Mouse (Mus musculus): ENCODE measurements around the gene Klhl30.

DNA sequence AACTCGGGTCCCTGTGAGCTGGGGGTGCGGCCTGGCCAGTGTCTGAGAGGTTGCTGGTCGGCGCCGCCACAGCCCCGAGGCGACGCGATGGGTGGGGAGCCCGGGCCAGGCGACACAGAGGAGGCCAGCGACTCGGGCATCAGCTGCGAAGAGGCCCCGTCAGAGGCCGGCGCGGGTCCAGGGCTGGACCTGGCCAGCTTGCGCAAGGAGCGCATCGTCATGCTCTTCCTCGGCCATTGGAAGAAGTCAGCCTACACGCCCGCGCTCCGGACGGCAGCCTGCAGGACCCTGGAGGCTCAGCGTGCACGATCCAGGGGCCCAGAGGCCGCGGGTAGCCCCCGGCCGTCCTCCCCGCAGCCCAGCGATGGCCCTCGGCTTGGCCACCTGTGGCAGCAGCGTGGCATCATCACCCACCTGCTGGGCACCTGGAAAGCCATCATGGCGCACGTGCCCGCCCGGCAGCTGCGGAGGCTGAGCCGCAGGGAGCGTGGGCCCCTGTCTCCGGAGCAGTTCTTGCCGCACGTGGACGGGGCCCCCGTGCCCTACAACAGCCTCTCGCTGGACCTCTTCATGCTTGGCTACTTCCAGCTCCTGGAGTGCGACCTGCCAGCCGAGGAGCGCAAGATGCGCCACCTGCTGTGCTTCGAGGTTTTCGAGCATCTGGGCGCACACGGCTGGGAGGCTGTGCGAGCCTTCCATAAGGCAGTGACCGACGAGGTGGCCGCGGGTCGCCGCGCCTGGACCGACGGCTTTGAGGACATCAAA, 5.7 kb upstream of the Klhl30 start:
- TF ChIP-seq CTCF (IDR thresholded peaks at IDR 0.05; ENCODE audit: borderline replicate concordance, insufficient read depth, low read depth, low read length) (no peak), POLR2A (IDR thresholded peaks at IDR 0.05; ENCODE audit: borderline replicate concordance, insufficient read depth, low read length) (no peak)
